Mouse (Mus musculus) liver, embryonic 14.5 days (tissue): ENCODE data around the gene Klhl32. TPM values are rescaled to one million over a fixed set of nuclear protein-coding genes. Genes with fewer than 3 reads are reported as not detected.

ENCODE experiments used
- ATAC-seq: fragments of 200-750 bp; cut with Nextera tagmentation; 2 replicates; pipeline ENCODE4 v1.8.0; 2017; ENCODE audit warnings: moderate number of reproducible peaks, mild to moderate bottlenecking, moderate library complexity; ENCODE audit not compliant: insufficient read depth
- DNase-seq, 3 experiments: peaks; one replicate each; pipeline ENCODE4 v3.0.0-alpha.2; 2012 to 2013; ENCODE audit warnings: low read depth in 3 of 3, low spot score in 3 of 3
- H3K27ac ChIP-seq: fragments of 300-500 bp; sonication (generic); 2 replicates; pipeline ENCODE4 v1.5.1; 2014; ENCODE audit warnings: moderate library complexity, mild to moderate bottlenecking, control low read depth, inconsistent platforms
- H3K27me3 ChIP-seq: fragments of 300-500 bp; sonication (generic); 2 replicates; pipeline ENCODE4 v1.6.1; 2014; ENCODE audit warnings: mild to moderate bottlenecking, low read length, moderate library complexity; ENCODE audit not compliant: control insufficient read depth, insufficient read depth
- H3K36me3 ChIP-seq: fragments of 300-500 bp; sonication (generic); replicated peaks from 2 replicates; pipeline ENCODE4 v1.6.1; 2014; ENCODE audit warnings: low read depth; ENCODE audit not compliant: control insufficient read depth, insufficient read depth
- H3K4me1 ChIP-seq, 2 experiments: fragments of 200-500 bp in 1 of 2; fragments of 300-500 bp in 1 of 2; sonication (generic) in 1 of 2; replicated peaks; 2 replicates each; pipeline ENCODE4 v1.6.1; 2012 to 2014; ENCODE audit warnings: antibody characterized with exemption in 1 of 2, inconsistent platforms in 1 of 2, low read length in 1 of 2; ENCODE audit not compliant: control insufficient read depth in 2 of 2, insufficient read depth in 2 of 2
- H3K4me2 ChIP-seq: fragments of 300-500 bp; sonication (generic); 2 replicates; pipeline ENCODE4 v1.6.1; 2014; ENCODE audit warnings: low read depth, mild to moderate bottlenecking, control low read depth, moderate library complexity
- H3K4me3 ChIP-seq, 2 experiments: fragments of 200-500 bp in 1 of 2; fragments of 300-500 bp in 1 of 2; sonication (generic) in 1 of 2; 2 replicates each; pipeline ENCODE4 v1.5.1; 2012 to 2014; ENCODE audit warnings: low read depth in 2 of 2, low read length in 2 of 2, mild to moderate bottlenecking in 2 of 2, control low read depth in 1 of 2, inconsistent platforms in 1 of 2, moderate library complexity in 1 of 2; ENCODE audit not compliant: insufficient read depth in 1 of 2
- H3K9ac ChIP-seq: fragments of 300-500 bp; sonication (generic); replicated peaks from 2 replicates; pipeline ENCODE4 v1.6.1; 2014; ENCODE audit warnings: mild to moderate bottlenecking, control low read depth, moderate library complexity
- H3K9me3 ChIP-seq: fragments of 300-500 bp; sonication (generic); 2 replicates; pipeline ENCODE4 v1.6.1; 2016; ENCODE audit warnings: low read length, mixed read lengths; ENCODE audit not compliant: control insufficient read depth
- CTCF ChIP-seq: IDR thresholded peaks from 2 replicates; pipeline ENCODE4 v1.5.1; 2016; ENCODE audit warnings: antibody characterized with exemption, low read depth, control low read depth
- EP300 ChIP-seq: IDR thresholded peaks from 2 replicates; pipeline ENCODE4 v1.6.1; 2016; ENCODE audit warnings: antibody characterized with exemption, low read depth
- WGBS: fragments of 180-500 bp; shearing (Covaris S2); extraction: QIAGEN DNeasy Blood & Tissue Kit; methylation state at CpG from one replicate; pipeline ENCODE4 v1.1.7; 2014; ENCODE audit not compliant: insufficient replicate concordance; 5-methylcytosine and 5-hydroxymethylcytosine counted together
- polyA plus RNA-seq, 2 experiments: library from polyadenylated mRNA; depleted of rRNA in 1 of 2; stranded (reverse) in 1 of 2; unstranded in 1 of 2; fragments of >200 nt; fragmentation: Nextera tagmentation in 1 of 2; extraction: Ambion mirVana in 1 of 2; gene quantifications; 2 replicates each; pipeline versions ENCODE4 v1.2.1 to v1.2.3; 2012 to 2014

Klhl32 gene
- polyA plus RNA-seq (2012; rRNA removed) (0.01 and 0.06 TPM in 2 replicates), polyA plus RNA-seq (2014; fragmentation: Nextera tagmentation; extraction: Ambion mirVana) (0.14 and 0.23 TPM in 2 replicates)

DNA sequence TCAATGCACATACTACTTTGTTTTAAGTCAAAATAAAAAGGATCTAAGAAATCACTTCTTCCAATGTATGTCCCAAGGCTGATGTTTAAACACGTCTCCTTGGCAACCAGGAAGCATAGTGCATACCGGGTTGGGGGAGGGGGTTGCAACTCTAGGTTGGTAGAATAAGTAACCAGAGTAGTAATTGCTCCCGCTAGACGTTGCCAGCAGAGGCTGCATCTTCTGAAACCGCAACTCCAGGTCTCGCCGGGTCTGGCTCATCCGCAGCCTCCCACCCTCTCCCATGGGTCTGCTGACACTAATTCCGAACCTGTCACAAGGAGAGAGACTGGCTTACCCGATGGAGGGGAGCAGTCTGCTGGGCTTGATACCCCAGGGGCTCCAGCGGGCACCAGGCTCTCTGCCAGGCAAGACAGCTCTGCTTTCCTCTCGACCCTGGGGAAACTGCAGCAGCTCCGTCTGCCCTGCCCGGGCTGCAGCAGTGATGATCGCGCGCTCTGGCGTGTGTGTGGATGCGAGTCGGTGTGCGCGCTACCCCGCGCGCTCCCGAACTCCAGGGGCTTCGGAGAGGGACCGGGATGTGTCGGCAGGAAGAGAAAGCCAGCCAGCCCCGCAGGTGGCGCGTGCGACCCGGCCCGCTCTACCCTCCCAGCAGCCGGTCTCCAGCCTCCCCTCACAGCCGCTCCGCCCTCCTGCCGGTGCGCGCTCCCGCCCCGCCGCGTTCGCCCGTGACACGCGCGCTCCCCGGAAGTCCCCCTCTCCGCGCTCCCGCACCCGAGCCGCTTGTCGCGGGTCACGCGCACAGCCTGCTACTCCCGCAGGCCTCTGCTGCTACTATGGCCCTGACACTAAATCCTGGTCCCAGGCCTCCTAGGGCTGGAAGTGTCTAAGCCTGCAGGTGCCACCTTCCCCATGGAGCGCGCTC is at the start of gene Klhl32:
Gene Klhl32, minus strand, starts transcription at position 724 of the 925 bp plus-strand sequence.
- Histone ChIP-seq H3K9me3 (no peaks in the 10 kb centered on the region), H3K4me2 (peak within 1 kb of the TSS; percentile 52), H3K27me3 (no peaks in the 10 kb centered on the region), H3K4me3 (peak within 1 kb of the TSS; percentile 51 to 57), H3K9ac (no peak within 1 kb of the TSS), H3K36me3 (no peaks in the 10 kb centered on the region), H3K27ac (no peak within 1 kb of the TSS), H3K4me1 (no peaks in the 10 kb centered on the region)
- ATAC-seq (peak; percentile 61; the same call in 1 of the 2 replicates), DNase-seq (no peak)
- under 1% methylated on average over 61 of the region's 63 CpGs for WGBS
- no peak for TF ChIP-seq EP300
- no peak for TF ChIP-seq CTCF

DNA sequence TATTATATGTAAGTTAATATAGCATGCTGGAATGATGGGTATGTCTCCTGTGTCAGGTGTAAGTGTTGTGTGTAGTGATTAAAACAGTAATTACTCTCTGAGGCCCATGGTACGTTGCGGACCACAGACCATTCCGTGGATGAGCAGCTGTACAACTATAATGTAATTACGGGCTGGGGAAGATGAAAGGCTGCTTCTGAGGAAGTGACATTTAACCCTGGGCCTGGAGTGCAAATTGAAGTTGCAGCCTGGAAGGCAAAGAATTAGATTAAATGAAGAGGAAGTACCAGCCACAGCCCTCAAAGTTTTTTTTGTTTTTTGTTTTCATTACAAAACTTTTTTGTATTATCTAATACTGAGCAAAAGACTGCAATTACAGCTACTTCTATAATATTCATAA is 48.2 kb upstream of the Klhl32 start:
- no peak for DNase-seq
- TF ChIP-seq EP300 (no peak), CTCF (no peak)
- 37% methylated on average over 4 of the region's 4 CpGs for WGBS
- Histone ChIP-seq H3K36me3 (peaks cover 11% of the 10 kb centered on the region), H3K27me3 (no peaks in the 10 kb centered on the region), H3K4me3 (peak overlapping the region; percentile 86 to 87; a peak in 3 of 4 replicates), H3K4me1 (peaks cover 0 to 3% of the 10 kb centered on the region in 2 experiments; a peak in 1 of 4 replicates), H3K27ac (no peak overlapping the region), H3K9ac (peak overlapping the region; percentile 82), H3K4me2 (peak overlapping the region; percentile 80), H3K9me3 (no peaks in the 10 kb centered on the region)
- no peak for ATAC-seq

DNA sequence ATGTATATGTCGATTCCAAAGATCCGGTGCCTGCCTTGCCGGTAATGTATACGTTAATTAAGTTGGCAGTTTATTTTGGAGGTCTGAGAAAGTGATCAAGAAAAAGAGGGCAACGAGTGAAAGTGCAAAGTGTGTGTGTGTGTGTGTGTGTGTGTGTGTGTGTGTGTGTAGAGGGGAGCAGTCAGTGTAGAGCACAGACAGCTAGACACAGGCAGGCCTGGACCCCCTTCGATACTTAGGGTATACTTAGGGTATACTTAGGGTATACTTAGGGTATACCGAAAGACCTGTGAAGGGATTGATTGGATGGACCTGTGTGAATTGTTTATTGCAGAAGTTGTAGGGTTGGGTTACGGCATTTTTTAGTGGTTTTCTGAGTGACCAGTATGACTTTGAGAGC is 47.7 kb upstream of the Klhl32 start:
- no peak for ATAC-seq
- H3K9me3 ChIP-seq = no peaks in the 10 kb centered on the region
- H3K27ac ChIP-seq = no peak overlapping the region
- H3K4me1 ChIP-seq = peaks cover 0 to 3% of the 10 kb centered on the region in 2 experiments; a peak in 1 of 4 replicates
- 18% methylated on average over 8 of the region's 8 CpGs for WGBS
- peak overlapping the region; percentile 82 for H3K9ac ChIP-seq
- H3K4me3 ChIP-seq = peak overlapping the region; percentile 86 to 87
- TF ChIP-seq EP300 (no peak), CTCF (no peak)
- H3K4me2 ChIP-seq = peak overlapping the region; percentile 80
- no peak for DNase-seq
- H3K36me3 ChIP-seq = peaks cover 11% of the 10 kb centered on the region
- no peaks in the 10 kb centered on the region for H3K27me3 ChIP-seq

DNA sequence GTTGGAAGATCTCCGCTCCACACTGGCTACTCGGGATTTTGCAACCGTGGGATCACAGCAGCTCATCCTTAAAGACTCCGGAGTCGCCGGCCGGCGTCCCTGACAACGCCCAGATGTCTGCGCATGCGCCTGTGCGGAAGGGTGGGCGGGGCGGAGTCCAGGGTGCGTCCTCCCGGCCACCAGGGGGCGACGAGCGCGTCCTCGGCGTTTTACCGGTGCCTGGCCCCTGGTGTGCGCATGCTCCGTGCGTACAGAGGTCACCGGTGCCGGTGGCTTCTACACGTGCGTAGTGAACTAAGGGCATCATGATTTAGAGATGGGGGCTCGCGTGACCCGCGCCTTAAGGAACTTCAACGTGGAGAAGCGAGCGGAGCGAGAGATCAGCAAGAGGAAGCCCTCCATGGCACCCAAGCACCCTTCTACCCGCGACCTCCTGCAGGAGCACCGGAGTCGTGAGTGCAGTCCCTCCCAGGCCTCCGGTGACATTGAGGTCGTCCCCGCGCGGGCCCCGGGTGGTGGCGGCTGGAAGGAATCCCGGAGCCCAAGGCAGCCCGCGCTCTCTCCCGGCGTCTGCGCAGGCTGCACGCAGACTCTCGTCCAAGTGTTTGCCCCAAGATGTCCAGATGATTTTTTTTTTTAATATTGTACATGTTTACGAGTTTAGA is 47.1 kb upstream of the Klhl32 start, which contains the start of gene Ndufaf4:
Gene Ndufaf4, plus strand, starts transcription at position 233 of the 665 bp plus-strand sequence.
- Histone ChIP-seq H3K36me3 (peaks cover 7% of the 10 kb centered on the region), H3K27ac (no peak within 1 kb of the TSS; the same call in 1 of the 2 replicates), H3K4me2 (peak within 1 kb of the TSS; percentile 80), H3K27me3 (no peaks in the 10 kb centered on the region), H3K9ac (peak within 1 kb of the TSS; percentile 82), H3K4me3 (peak within 1 kb of the TSS; percentile 86 to 87), H3K4me1 (peaks cover 0 to 3% of the 10 kb centered on the region in 2 experiments; a peak in 1 of 4 replicates), H3K9me3 (no peaks in the 10 kb centered on the region)
- TF ChIP-seq CTCF = peak; percentile 98
- TF ChIP-seq EP300 = no peak
- WGBS = under 1% methylated on average over 58 of the region's 58 CpGs
- DNase-seq (peak; percentile 79 to 86 (median 79)), ATAC-seq (peak; percentile 97)
